Mouse (Mus musculus) lung, postnatal 0 days (tissue): ENCODE results near the gene Evi2a. TPM values are rescaled to one million over a fixed set of nuclear protein-coding genes. Genes with fewer than 3 reads are reported as not detected.

ENCODE experiments used
- ATAC-seq: fragments of 200-750 bp; cut with Nextera tagmentation; 2 replicates; pipeline ENCODE4 v1.8.0; 2017; ENCODE audit warnings: moderate library complexity
- DNase-seq: peaks from one replicate; pipeline ENCODE4 v3.0.0-alpha.2; 2016; ENCODE audit warnings: low spot score
- H3K27ac ChIP-seq: fragments of 300-500 bp; sonication (generic); 2 replicates; pipeline ENCODE4 v1.5.1; 2014; ENCODE audit warnings: antibody characterized with exemption, mild to moderate bottlenecking, low read length, mixed read lengths
- H3K27me3 ChIP-seq: fragments of 300-500 bp; sonication (generic); replicated peaks from 2 replicates; pipeline ENCODE4 v1.6.1; 2014; ENCODE audit warnings: low read length, mixed read lengths; ENCODE audit not compliant: insufficient read depth
- H3K36me3 ChIP-seq: fragments of 300-500 bp; sonication (generic); 2 replicates; pipeline ENCODE4 v1.6.1; 2014; ENCODE audit warnings: low read length, mixed read lengths; ENCODE audit not compliant: insufficient read depth
- H3K4me1 ChIP-seq: fragments of 300-500 bp; sonication (generic); 2 replicates; pipeline ENCODE4 v1.6.1; 2014; ENCODE audit warnings: antibody characterized with exemption, low read depth, low read length, mixed read lengths; ENCODE audit not compliant: insufficient read depth
- H3K4me2 ChIP-seq: fragments of 300-500 bp; sonication (generic); replicated peaks from 2 replicates; pipeline ENCODE4 v1.6.1; 2014; ENCODE audit warnings: low read depth, mild to moderate bottlenecking, low read length, moderate library complexity, mixed read lengths
- H3K4me3 ChIP-seq: fragments of 300-500 bp; sonication (generic); 2 replicates; pipeline ENCODE4 v1.5.1; 2014; ENCODE audit warnings: low read depth, low read length
- H3K9ac ChIP-seq: fragments of 300-500 bp; sonication (generic); replicated peaks from 2 replicates; pipeline ENCODE4 v1.6.1; 2014; ENCODE audit warnings: low read depth, mild to moderate bottlenecking
- H3K9me3 ChIP-seq: fragments of 300-500 bp; sonication (generic); 2 replicates; pipeline ENCODE4 v1.6.1; 2016; ENCODE audit warnings: low read length, mixed read lengths
- CTCF ChIP-seq: IDR thresholded peaks from 2 replicates; pipeline ENCODE4 v1.5.1; 2016; ENCODE audit warnings: antibody characterized with exemption, mild to moderate bottlenecking
- EP300 ChIP-seq: IDR thresholded peaks from 2 replicates; pipeline ENCODE4 v1.6.1; 2016; ENCODE audit warnings: antibody characterized with exemption, mild to moderate bottlenecking, control low read depth
- WGBS: fragments of 180-500 bp; shearing (Covaris S2); extraction: QIAGEN DNeasy Blood & Tissue Kit; methylation state at CpG from one replicate; pipeline ENCODE4 v1.1.7; 2014; 5-methylcytosine and 5-hydroxymethylcytosine counted together
- polyA plus RNA-seq: library from polyadenylated mRNA; unstranded; fragments of >200 nt; fragmentation: Nextera tagmentation; extraction: Ambion mirVana; gene quantifications from 2 replicates; pipeline ENCODE4 v1.2.1, GENCODE M21; 2015

Evi2a gene
- polyA plus RNA-seq, 1 experiment from 2014 or later: 8.0 TPM

DNA sequence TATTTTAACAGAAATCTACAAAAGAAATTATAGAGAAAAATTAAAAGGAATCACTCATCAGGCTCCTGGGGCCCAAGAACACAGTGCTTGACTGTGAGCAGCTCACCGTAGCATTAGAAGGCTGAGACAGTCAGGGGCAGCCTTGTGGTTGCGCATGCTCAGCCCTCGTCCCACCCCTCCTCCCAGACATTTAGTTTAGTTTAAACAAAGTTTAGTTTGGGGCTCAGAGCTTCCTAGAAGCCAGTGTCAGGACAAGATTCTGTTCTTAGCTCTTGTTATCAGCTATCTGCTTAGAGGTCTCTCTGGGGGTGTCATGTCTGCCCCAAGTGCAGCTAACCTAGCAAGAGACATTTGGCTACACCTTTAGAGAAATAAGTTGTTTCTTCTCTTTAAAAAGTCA lies 1.8 kb downstream of the Evi2a start:
- H3K36me3 ChIP-seq: no peaks in the 10 kb centered on the region
- no peak for DNase-seq
- no peak for ATAC-seq
- H3K4me2 ChIP-seq: no peak overlapping the region
- 85% methylated on average over 3 of the region's 3 CpGs for WGBS
- no peak overlapping the region for H3K4me3 ChIP-seq
- TF ChIP-seq CTCF (no peak), EP300 (no peak)
- H3K9ac ChIP-seq: no peak overlapping the region
- no peak overlapping the region for H3K27ac ChIP-seq
- no peaks in the 10 kb centered on the region for H3K4me1 ChIP-seq
- no peaks in the 10 kb centered on the region for H3K9me3 ChIP-seq
- no peaks in the 10 kb centered on the region for H3K27me3 ChIP-seq

DNA sequence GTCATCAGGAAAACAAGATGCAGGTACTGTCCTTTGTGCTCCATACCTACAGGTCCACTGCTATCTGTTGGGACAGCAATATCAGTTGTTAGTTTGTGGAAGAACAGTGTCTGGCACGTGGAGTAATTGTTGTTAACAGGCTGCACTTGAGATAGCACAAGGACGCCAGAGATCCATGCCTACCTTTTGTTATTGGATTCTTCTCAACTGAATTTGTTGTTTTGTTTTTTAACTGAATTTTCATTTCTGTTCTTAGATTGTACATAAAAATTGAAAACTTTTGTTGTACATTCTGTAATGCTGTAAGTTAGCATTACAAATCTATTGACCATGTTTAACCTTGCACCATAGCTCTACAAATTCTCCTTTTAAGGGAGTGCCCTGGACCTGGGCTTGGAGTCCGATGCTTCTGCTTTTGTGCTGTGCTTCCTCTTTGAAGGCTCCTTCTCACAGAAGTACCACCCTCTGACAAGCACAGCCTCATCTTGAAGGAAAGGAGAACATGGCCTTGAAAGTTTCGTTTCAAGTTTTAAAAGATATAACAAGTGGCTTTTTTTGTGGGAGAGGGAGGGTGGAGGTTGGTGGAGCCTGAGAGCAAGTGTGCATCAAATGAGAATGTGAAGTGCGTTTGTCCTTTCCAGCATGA lies 2.5 kb downstream of the Evi2a start:
- no peak overlapping the region for H3K9ac ChIP-seq
- DNase-seq (peak; percentile 51), ATAC-seq (no peak; the same call in 1 of the 2 replicates)
- no peaks in the 10 kb centered on the region for H3K4me1 ChIP-seq
- H3K36me3 ChIP-seq: no peaks in the 10 kb centered on the region
- no peaks in the 10 kb centered on the region for H3K9me3 ChIP-seq
- TF ChIP-seq CTCF: no peak
- no peak for TF ChIP-seq EP300
- H3K27me3 ChIP-seq: no peaks in the 10 kb centered on the region
- H3K4me3 ChIP-seq: no peak overlapping the region
- H3K27ac ChIP-seq: no peak overlapping the region
- H3K4me2 ChIP-seq: no peak overlapping the region
- 80% methylated on average over 5 of the region's 5 CpGs for WGBS

DNA sequence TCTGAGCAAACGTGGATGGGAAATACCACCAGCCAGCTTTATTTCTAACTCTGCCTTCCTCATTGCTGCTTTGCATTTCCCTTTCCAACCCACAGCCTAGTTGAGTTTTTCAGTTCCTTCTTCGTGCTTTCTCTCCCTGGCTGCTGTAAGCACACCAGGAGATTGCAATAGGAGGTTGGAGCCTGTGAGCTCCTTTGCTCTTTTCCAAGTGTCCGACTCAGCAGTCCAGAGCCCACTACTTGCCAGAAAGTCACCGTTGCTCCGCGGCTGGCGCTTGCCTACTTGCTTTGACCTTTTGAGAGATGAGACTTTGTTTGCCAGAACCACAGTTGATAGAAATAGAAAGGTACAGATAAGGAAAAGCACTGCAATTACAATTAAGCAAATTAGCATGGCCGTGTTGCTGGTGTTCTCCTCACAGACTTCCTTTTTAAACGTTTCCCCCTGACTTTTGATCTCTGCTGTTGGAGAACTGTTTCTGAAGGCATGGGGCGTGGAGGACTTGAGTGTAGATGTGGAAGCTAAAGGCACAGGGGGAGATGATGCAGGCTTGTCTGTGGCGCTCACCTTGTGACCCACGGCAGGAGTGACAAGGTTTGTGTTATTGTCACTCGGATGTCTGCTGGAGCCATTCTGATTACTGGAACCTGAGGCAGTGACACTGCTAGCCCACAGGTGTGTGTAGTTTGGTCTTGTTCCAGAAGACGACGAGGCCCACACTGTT lies 3.2 kb downstream of the Evi2a start:
- H3K4me2 ChIP-seq: no peak overlapping the region

DNA sequence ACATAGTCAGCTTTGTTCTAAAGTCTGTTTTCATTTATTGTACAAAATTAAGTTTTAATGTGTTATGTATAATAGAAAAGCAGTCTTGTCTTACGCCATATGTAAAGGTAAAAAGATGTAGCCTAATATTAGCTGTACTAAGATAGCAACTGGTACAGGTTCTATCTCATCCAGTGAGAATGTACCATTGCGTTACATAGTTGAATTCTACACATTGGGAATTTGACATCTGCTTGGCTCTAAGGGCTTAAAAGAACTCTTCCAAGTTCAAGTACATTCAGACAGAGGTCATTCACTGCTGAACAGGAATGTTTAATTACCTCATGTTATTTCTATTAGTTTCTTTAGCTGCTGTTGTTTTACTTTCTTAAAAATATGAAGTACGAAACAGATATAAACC lies 3.9 kb downstream of the Evi2a start:
- no peaks in the 10 kb centered on the region for H3K9me3 ChIP-seq
- no peak for TF ChIP-seq CTCF
- DNase-seq (no peak), ATAC-seq (no peak)
- H3K9ac ChIP-seq: no peak overlapping the region
- no peaks in the 10 kb centered on the region for H3K27me3 ChIP-seq
- no peak overlapping the region for H3K4me3 ChIP-seq
- no peaks in the 10 kb centered on the region for H3K36me3 ChIP-seq
- WGBS: 83% methylated on average over 3 of the region's 3 CpGs
- no peak overlapping the region for H3K4me2 ChIP-seq
- no peaks in the 10 kb centered on the region for H3K4me1 ChIP-seq
- no peak overlapping the region for H3K27ac ChIP-seq

More for the DNA sequence above, 3.2 kb downstream of the Evi2a start:
- WGBS: 64% methylated on average over 15 of the region's 15 CpGs
- H3K9ac ChIP-seq: no peak overlapping the region
- no peaks in the 10 kb centered on the region for H3K36me3 ChIP-seq
- no peaks in the 10 kb centered on the region for H3K4me1 ChIP-seq
- no peaks in the 10 kb centered on the region for H3K27me3 ChIP-seq
- ATAC-seq (no peak), DNase-seq (peak; percentile 17)
- H3K4me3 ChIP-seq: no peak overlapping the region
- H3K9me3 ChIP-seq: no peaks in the 10 kb centered on the region
- H3K27ac ChIP-seq: peak overlapping the region; percentile 15; the same call in 1 of the 2 replicates
- TF ChIP-seq EP300 (no peak), CTCF (no peak)

DNA sequence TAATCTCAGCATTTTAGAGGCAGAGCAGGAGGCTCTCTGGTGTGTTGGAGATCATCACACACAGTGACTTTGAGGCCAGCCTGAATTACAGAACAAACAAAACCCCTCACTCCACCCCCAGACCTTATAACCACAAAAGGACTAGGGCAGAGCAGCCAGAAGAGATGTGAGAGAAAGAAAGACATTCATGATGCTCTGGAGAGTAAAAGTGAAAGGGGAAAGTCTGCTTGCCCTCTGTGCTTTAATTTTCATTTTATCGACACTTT lies 6.2 kb downstream of the Evi2a start:
- no peaks in the 10 kb centered on the region for H3K4me1 ChIP-seq
- H3K4me2 ChIP-seq: no peak overlapping the region
- H3K9me3 ChIP-seq: no peaks in the 10 kb centered on the region
- ATAC-seq: no peak
- no peaks in the 10 kb centered on the region for H3K27me3 ChIP-seq
- no peak overlapping the region for H3K9ac ChIP-seq
- WGBS: 61% methylated on average over 1 of the region's 1 CpGs
- DNase-seq: no peak
- H3K27ac ChIP-seq: no peak overlapping the region
- H3K36me3 ChIP-seq: no peaks in the 10 kb centered on the region
- TF ChIP-seq EP300 (no peak), CTCF (no peak)
- no peak overlapping the region for H3K4me3 ChIP-seq

DNA sequence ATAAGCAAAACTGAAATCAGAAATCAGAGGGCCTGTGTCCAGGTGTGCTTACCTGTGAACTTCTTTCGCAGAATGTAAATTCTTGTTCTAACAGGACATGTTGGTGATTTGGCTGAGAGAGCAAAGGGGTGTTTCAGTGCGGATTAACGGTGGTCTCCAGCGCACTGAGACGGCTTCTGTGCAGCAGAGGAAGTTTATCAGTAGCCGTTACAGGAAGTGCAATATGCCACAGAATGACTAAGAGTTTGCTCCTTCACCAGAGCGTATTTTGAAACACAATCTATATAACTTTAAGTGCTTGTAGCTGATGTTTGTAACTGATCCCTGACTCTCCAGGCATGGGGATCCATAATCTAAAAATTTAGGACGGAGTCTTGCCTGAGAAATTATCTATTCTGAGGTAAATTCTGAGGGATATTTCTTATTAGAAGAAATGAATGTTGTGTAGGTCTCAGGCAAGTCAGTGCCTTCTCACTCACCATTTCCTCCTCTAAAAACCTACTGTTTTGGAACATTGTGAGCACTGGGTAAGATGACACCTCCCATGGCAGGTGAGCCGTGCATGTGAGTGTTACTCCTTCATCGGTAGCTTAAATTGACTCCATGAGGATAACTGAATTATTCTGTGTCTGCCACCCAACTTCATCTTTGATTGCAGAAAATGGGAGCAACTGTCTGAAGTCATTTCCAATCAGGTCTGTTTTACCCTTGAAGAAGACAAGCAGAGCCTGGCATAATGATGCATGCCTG lies 6.7 kb downstream of the Evi2a start, which contains the start of gene Evi2b:
Gene Evi2b, minus strand, starts transcription at position 203 of the 750 bp plus-strand sequence.
- TF ChIP-seq CTCF: no peak
- no peak for TF ChIP-seq EP300
- no peak within 1 kb of the TSS for H3K4me3 ChIP-seq
- ATAC-seq (no peak), DNase-seq (peak; percentile 17)
- no peaks in the 10 kb centered on the region for H3K4me1 ChIP-seq
- H3K9ac ChIP-seq: no peak within 1 kb of the TSS
- H3K27me3 ChIP-seq: no peaks in the 10 kb centered on the region
- H3K27ac ChIP-seq: no peak within 1 kb of the TSS
- no peaks in the 10 kb centered on the region for H3K9me3 ChIP-seq
- no peaks in the 10 kb centered on the region for H3K36me3 ChIP-seq
- WGBS: 56% methylated on average over 10 of the region's 10 CpGs
- H3K4me2 ChIP-seq: no peak within 1 kb of the TSS
